Mouse (Mus musculus): ENCODE measurements around the gene Uhrf2. TPM values are rescaled to one million over a fixed set of nuclear protein-coding genes. Genes with fewer than 3 reads are reported as not detected.

Uhrf2 gene
- polyA plus RNA-seq, 1 experiment, result 8.7 TPM

DNA sequence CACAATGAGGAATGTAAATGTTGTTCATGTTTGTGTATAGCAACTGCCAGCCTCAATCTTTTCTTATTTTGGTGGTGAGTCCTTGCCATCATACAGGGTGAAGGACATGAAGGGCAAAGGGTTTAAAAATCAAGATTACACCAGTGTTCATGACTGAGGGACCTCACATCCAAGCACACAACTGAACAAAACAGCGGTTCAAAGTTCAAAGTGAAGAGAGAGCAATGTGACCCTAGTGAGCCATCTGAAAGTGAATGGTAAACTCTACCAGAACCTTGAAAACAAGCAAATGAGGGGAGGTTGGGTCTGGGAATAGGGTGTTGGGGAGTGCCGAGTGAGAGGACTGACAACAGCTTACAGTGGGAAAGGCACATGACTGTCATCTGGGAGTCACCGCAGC, 81.1 kb downstream of the Uhrf2 start:
- H3K27me3 ChIP-seq (ENCODE audit: control insufficient read depth, insufficient read depth, low read length), result no peaks in the 10 kb centered on the region
- no peak overlapping the region for H3K4me3 ChIP-seq (ENCODE audit: low read depth, low read length)
- TF ChIP-seq POLR2A (IDR thresholded peaks at IDR 0.05; ENCODE audit: low read depth, low read length) (no peak), CTCF (IDR thresholded peaks at IDR 0.05; ENCODE audit: extremely low read depth, insufficient read length, insufficient replicate concordance, low read depth, low read length) (no peak)
- H3K36me3 ChIP-seq (ENCODE audit: control insufficient read depth, insufficient read depth, low read length), result no peaks in the 10 kb centered on the region
- WGBS, result 90% methylated on average over 3 of the region's 3 CpGs
- H3K27ac ChIP-seq (ENCODE audit: insufficient read depth, low read depth, low read length), result no peak overlapping the region
- H3K4me1 ChIP-seq (ENCODE audit: control insufficient read depth, insufficient read depth, insufficient read length, low read length), result no peaks in the 10 kb centered on the region

DNA sequence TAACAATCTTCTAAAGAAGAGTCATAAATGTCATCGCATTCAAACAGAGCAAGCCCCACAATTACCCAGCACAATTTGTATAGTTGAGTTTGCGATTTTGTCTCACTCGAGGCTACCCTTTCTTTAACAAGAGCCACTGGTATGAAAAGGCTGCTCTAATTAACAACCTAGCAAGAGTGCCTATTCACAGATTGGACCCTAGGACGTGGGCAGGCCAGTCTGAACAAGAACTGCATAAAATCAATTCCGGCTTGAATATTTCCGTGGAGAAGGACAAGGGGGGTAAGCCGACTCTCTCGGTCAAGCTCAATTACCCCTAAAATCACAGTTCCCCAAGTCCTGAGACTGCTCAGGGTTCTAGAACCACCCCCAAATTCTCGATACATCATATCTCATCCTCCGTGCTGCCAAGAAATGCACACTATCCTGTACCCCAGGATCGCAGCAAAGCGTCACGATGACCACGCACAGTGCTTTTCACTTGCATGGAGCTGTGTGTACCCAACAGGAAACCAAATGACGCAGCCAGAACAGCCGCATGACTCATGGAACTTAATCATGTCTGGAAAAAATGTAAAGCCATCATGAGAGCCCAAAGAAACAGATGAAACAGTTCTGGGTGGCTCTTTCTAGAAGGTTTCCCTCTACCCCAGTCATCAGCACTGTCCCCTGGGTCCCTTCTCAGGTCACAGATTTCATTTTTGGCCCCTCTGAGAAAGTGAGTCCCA, 82.8 kb downstream of the Uhrf2 start:
- Histone ChIP-seq H3K27ac (ENCODE audit: insufficient read depth, low read depth, low read length) (no peak overlapping the region), H3K27me3 (ENCODE audit: control insufficient read depth, insufficient read depth, low read length) (no peaks in the 10 kb centered on the region), H3K4me3 (ENCODE audit: low read depth, low read length) (no peak overlapping the region), H3K36me3 (ENCODE audit: control insufficient read depth, insufficient read depth, low read length) (no peaks in the 10 kb centered on the region), H3K4me1 (ENCODE audit: control insufficient read depth, insufficient read depth, insufficient read length, low read length) (no peaks in the 10 kb centered on the region)
- WGBS, result 90% methylated on average over 16 of the region's 16 CpGs
- TF ChIP-seq POLR2A (IDR thresholded peaks at IDR 0.05; ENCODE audit: low read depth, low read length), result no peak
- no peak for TF ChIP-seq CTCF (IDR thresholded peaks at IDR 0.05; ENCODE audit: extremely low read depth, insufficient read length, insufficient replicate concordance, low read depth, low read length)

DNA sequence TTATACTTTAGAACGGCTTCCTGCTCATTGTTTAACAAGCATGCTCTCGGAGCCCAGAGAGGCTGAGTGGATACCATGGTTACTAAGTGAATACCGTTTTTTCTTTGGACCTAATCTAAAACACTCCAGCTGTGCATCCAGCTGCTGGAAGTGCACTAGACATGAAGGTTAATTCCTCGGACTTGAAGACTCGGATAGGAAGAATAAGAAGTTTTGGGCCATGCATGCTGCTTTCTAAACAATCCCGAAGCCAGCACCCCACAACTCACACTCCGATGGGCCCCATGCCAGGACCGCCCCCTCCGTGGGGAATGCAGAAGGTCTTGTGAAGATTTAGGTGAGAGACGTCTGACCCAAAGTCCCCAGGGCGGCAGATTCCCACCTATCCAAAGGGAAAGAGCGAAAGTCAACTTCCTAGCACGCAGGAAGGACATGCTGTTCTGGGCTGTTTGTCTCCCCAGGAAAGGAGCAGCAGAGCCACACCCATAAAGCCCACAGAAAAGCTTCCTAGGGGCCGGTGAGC, 84.7 kb downstream of the Uhrf2 start:
- peak overlapping the region; percentile 30; the same call in 1 of the 2 replicates for H3K4me3 ChIP-seq (ENCODE audit: low read depth, low read length)
- 31% methylated on average over 14 of the region's 14 CpGs for WGBS

DNA sequence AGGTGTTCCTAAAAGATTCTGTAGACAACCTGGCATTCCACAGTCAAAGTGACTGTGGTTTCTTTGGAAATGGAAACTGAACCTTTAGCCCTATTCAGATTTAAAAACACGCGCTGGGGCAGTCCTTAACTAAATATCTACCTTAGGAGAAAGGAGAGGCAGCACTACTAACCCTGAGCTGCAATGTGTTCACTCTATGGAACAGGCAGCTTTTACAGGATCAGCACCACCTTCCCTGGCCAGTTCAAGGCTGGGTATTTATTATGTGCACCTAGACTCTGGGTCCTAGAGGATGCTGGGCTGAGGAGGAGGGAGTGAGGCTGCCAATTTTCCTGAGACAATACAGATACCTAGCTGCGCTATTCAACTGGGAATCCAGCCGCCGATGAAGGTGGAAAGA, 85.3 kb downstream of the Uhrf2 start:
- TF ChIP-seq CTCF (IDR thresholded peaks at IDR 0.05; ENCODE audit: extremely low read depth, insufficient read length, insufficient replicate concordance, low read depth, low read length) (no peak), POLR2A (IDR thresholded peaks at IDR 0.05; ENCODE audit: low read depth, low read length) (no peak)
- H3K4me1 ChIP-seq (ENCODE audit: control insufficient read depth, insufficient read depth, insufficient read length, low read length), result no peaks in the 10 kb centered on the region
- no peaks in the 10 kb centered on the region for H3K27me3 ChIP-seq (ENCODE audit: control insufficient read depth, insufficient read depth, low read length)
- H3K27ac ChIP-seq (ENCODE audit: insufficient read depth, low read depth, low read length), result no peak overlapping the region
- WGBS, result 61% methylated on average over 5 of the region's 5 CpGs
- no peaks in the 10 kb centered on the region for H3K36me3 ChIP-seq (ENCODE audit: control insufficient read depth, insufficient read depth, low read length)
- no peak overlapping the region for H3K4me3 ChIP-seq (ENCODE audit: low read depth, low read length)

More for the DNA sequence above, 84.7 kb downstream of the Uhrf2 start:
- TF ChIP-seq CTCF (IDR thresholded peaks at IDR 0.05; ENCODE audit: extremely low read depth, insufficient read length, insufficient replicate concordance, low read depth, low read length) (no peak), POLR2A (IDR thresholded peaks at IDR 0.05; ENCODE audit: low read depth, low read length) (no peak)
- H3K36me3 ChIP-seq (ENCODE audit: control insufficient read depth, insufficient read depth, low read length), result no peaks in the 10 kb centered on the region
- H3K4me1 ChIP-seq (ENCODE audit: control insufficient read depth, insufficient read depth, insufficient read length, low read length), result no peaks in the 10 kb centered on the region
- no peak overlapping the region for H3K27ac ChIP-seq (ENCODE audit: insufficient read depth, low read depth, low read length)
- no peaks in the 10 kb centered on the region for H3K27me3 ChIP-seq (ENCODE audit: control insufficient read depth, insufficient read depth, low read length)

DNA sequence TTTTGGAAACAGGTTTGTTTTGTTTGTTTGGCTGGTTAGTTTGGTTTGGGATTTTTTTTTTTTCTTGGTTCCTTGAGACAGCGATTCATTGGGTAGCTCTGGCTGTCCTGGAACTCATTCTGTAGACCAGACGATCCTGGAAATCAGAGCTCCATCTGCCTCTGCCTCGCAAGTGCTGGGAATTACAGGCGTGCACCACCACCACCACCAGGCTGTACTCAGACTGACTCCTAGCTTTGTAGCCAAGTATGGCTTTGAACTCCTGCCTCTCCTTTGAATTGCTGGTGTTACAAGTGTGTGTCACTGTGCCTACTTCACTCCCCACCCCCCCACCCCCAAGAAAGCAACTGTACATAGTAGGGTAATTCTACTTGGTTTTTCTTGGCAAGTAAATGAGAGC, 86.9 kb downstream of the Uhrf2 start:
- 68% methylated on average over 4 of the region's 4 CpGs for WGBS
- H3K27ac ChIP-seq (ENCODE audit: insufficient read depth, low read depth, low read length), result no peak overlapping the region
- no peaks in the 10 kb centered on the region for H3K36me3 ChIP-seq (ENCODE audit: control insufficient read depth, insufficient read depth, low read length)
- H3K4me3 ChIP-seq (ENCODE audit: low read depth, low read length), result no peak overlapping the region
- TF ChIP-seq POLR2A (IDR thresholded peaks at IDR 0.05; ENCODE audit: low read depth, low read length) (no peak), CTCF (IDR thresholded peaks at IDR 0.05; ENCODE audit: extremely low read depth, insufficient read length, insufficient replicate concordance, low read depth, low read length) (no peak)
- no peaks in the 10 kb centered on the region for H3K4me1 ChIP-seq (ENCODE audit: control insufficient read depth, insufficient read depth, insufficient read length, low read length)
- no peaks in the 10 kb centered on the region for H3K27me3 ChIP-seq (ENCODE audit: control insufficient read depth, insufficient read depth, low read length)

DNA sequence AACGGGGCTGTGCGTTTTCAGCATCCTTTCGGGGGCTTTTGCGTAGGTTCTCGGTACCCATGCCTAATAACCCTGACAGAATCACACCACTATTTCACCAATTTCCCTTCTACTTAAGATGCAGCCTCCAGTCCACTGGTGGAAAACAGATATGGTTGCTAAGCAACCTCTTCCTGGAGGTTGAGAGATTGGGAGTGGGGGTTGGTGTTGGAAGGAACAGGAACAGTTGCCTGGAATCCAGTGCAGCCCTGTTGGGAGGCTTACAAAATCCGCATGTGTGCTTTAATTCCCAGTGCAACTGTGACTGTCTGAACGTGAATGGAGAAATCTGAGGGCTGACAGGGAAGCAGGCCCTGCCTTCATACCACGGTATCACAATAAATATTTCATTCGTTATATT, 87.5 kb downstream of the Uhrf2 start:
- TF ChIP-seq CTCF (IDR thresholded peaks at IDR 0.05; ENCODE audit: extremely low read depth, insufficient read length, insufficient replicate concordance, low read depth, low read length), result no peak
- TF ChIP-seq POLR2A (IDR thresholded peaks at IDR 0.05; ENCODE audit: low read depth, low read length), result no peak
- H3K27ac ChIP-seq (ENCODE audit: insufficient read depth, low read depth, low read length), result no peak overlapping the region
- H3K4me3 ChIP-seq (ENCODE audit: low read depth, low read length), result no peak overlapping the region
- H3K4me1 ChIP-seq (ENCODE audit: control insufficient read depth, insufficient read depth, insufficient read length, low read length), result no peaks in the 10 kb centered on the region
- no peaks in the 10 kb centered on the region for H3K27me3 ChIP-seq (ENCODE audit: control insufficient read depth, insufficient read depth, low read length)
- 74% methylated on average over 9 of the region's 9 CpGs for WGBS
- H3K36me3 ChIP-seq (ENCODE audit: control insufficient read depth, insufficient read depth, low read length), result no peaks in the 10 kb centered on the region

DNA sequence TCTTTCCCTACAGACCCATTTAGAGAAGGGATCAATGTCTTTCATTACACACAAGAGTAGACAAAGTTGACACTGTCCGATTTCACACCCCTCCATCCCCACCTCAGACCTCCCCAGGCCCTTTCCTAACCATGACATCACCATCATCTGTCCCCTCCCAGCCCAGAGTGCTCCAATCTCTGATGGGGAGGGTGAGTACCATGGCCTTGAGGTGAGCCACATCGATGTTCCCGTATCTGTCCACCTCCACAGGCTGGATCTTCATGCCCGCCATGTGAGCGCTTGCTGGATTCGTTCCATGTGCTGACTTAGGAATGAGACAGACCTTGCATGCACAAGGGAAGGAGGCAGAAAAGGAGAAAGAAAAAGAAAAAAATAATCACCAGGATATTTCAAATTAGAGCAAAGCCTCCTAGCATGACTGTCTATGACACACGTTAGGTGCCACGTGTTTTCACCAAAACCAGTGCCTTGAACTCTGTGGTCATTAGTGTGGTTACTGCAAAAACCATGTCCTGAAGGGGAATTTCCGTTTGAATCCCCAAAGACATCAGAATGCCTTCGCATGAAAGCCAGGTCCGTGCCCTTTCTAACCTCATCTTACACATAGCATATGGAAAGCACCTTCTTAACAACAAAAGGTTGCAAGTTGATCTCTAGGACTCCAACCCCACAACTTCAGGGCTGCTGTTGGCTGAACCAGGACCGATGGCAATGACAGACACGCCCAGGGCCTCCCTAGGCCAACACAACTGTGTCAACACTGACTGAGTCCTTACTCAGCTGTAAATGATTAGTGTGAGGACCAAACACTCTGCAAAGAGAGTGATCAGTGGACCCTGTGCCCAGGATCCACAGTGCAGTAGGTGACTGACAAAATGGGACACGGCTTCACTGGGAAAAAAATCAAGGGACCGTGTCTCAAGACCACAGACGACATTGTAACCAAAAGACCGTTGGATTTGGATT, 88.3 kb downstream of the Uhrf2 start:
- H3K4me1 ChIP-seq (ENCODE audit: control insufficient read depth, insufficient read depth, insufficient read length, low read length), result no peaks in the 10 kb centered on the region
- WGBS, result 64% methylated on average over 17 of the region's 17 CpGs
- H3K27ac ChIP-seq (ENCODE audit: insufficient read depth, low read depth, low read length), result no peak overlapping the region
- TF ChIP-seq CTCF (IDR thresholded peaks at IDR 0.05; ENCODE audit: extremely low read depth, insufficient read length, insufficient replicate concordance, low read depth, low read length), result no peak
- TF ChIP-seq POLR2A (IDR thresholded peaks at IDR 0.05; ENCODE audit: low read depth, low read length), result no peak
- H3K27me3 ChIP-seq (ENCODE audit: control insufficient read depth, insufficient read depth, low read length), result no peaks in the 10 kb centered on the region
- no peak overlapping the region for H3K4me3 ChIP-seq (ENCODE audit: low read depth, low read length)
- H3K36me3 ChIP-seq (ENCODE audit: control insufficient read depth, insufficient read depth, low read length), result no peaks in the 10 kb centered on the region

Measured in small intestine, adult 2 months (tissue).